Mouse (Mus musculus) regulatory T cell (primary cell): Measurements from ENCODE around the gene Ly6g6c.

Experiments
- in situ Hi-C: fragments of 300-600 bp; cut with MboI, MseI; formaldehyde crosslinking; loops from one replicate; pipeline ENCODE4 v1.15.1; 2025; ENCODE audit warnings: high pct_unique_total_duplicates

Gene Ly6g6c

GRCm38 (mm10) chr17:35104079-35104478, 38.9 kb downstream of the Ly6g6c start:
- in situ Hi-C loops = no loop called here

GRCm38 (mm10) chr17:35104754-35105153, 39.6 kb downstream of the Ly6g6c start:
- in situ Hi-C loops = loop anchor here (5.0 kb wide), 1 partner anchor 92 kb away; no protein-coding TSS in a partner anchor

GRCm38 (mm10) chr17:35105740-35106389, 40.7 kb downstream of the Ly6g6c start:
- in situ Hi-C loops = loop anchor here (5.0 kb wide), 1 partner anchor 94 kb away; no protein-coding TSS in a partner anchor

- in situ Hi-C loops = loop anchor here (5.0 kb wide), 1 partner anchor 94 kb away; no protein-coding TSS in a partner anchor
Measured at GRCm38 (mm10) chr17:35106522-35106921, 41.3 kb downstream of the Ly6g6c start.

GRCm38 (mm10) chr17:35108097-35108496, 42.9 kb downstream of the Ly6g6c start, which contains the start of gene Ly6g5c:
Gene Ly6g5c, plus strand, starts transcription at chr17:35108279.
- in situ Hi-C loops = loop anchor here (5.0 kb wide), 1 partner anchor 96 kb away; no protein-coding TSS in a partner anchor

- in situ Hi-C loops = no loop called here
Measured at GRCm38 (mm10) chr17:35111774-35112173, 46.6 kb downstream of the Ly6g6c start.

GRCm38 (mm10) chr17:35115046-35116019, 50.1 kb downstream of the Ly6g6c start, which contains the start of gene Ly6g5b:
Gene Ly6g5b, minus strand, starts transcription at chr17:35115428.
- in situ Hi-C loops = no loop called here
